Mouse (Mus musculus): Measurements from ENCODE around the gene Yeats2.

Gene Yeats2

DNA sequence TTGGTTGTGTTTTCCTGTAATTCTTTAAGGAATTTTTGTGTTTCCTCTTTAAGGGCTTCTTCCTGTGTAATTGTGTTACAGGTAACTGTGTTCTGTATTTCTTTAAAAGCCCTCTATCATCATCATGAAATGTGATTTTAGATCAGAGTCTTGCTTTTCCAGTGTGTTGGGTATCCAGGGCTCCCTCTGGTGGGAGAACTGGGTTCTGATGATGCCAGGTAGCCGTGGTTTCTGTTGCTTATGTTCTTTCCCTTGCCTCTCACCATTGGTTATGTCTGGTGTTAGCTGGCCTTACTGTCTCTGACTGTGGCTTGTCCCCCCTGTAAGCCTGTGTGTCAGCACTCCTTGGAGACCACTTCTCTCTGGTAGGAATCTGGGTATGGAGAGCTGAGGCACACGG lies 44.5 kb downstream of the Yeats2 start:
- intact Hi-C loops (cut with DNase I): loop anchor here (10.0 kb wide), 1 partner anchor 461 kb away; no protein-coding TSS in a partner anchor

DNA sequence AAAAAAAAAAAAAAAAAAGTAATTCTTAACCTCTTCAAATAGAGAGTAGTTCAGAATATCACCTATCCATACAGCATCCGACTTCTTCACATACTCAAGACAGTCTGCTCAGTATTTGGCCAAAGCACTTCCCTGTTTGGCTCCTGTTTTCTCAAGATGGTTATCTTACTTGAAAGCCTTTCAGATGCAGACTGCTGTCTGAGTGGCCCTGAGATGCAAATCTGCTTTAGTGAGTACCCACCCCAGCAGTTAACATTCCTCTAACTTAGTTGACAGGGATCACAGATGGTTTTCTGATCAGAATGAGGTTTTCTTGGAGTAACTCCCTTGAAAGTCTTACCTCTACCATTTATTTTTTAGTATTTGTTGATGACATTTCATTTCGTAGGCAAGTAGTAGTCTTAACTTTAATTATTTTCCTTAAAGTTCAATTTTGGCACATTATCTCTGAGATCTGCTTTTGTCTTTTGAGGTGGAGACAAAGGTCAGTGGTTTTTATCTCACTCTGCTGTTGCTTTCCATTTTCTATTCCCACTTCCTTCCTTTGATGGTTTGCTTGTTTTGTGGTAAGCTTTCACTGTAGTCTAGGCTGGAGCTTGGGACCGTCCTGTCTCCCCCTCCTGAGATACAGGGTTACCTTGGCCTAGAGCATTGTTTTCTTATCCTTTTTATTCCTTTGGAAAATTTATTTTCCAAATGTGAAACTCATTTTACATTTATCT lies 50.5 kb downstream of the Yeats2 start:
- intact Hi-C loops (cut with DNase I): no loop called here

DNA sequence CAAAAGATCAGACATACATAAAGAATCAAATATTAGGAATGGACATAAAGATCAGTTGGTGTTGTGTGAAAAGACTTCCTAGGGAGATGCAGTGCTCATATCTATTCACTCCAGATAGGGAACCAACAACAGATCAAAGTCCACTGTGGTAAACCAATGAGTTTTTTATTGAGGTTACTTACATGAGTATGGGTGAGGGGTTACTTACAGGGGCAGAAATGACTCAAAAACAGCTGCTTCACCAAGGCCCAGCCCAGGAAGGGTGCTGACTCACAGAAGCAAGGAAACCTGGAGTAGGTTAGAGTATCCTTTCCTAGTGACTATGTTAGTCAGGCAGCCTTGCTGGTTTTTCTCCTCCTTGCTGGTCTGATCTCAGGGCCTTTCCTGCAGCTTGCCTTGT lies 51.2 kb downstream of the Yeats2 start:
- intact Hi-C loops (cut with DNase I): no loop called here

DNA sequence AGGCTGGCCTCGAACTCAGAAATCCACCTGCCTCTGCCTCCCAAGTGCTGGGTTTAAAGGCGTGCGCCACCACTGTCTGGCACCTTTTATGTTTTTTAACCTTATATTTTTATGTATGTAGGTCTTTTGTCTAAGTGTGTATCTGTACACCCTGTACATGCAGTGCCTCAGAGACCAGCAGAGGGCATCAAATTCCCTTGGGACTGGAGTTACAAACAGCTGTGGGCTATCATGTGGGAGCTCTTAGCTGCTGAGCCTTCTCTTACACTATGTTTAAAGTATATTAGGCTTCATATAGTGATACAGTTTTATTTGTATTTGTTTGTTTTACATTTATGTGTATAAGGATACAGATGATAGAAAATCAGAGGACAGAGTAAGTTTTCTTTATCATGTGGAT lies 54.7 kb downstream of the Yeats2 start:
- intact Hi-C loops (cut with DNase I): no loop called here

DNA sequence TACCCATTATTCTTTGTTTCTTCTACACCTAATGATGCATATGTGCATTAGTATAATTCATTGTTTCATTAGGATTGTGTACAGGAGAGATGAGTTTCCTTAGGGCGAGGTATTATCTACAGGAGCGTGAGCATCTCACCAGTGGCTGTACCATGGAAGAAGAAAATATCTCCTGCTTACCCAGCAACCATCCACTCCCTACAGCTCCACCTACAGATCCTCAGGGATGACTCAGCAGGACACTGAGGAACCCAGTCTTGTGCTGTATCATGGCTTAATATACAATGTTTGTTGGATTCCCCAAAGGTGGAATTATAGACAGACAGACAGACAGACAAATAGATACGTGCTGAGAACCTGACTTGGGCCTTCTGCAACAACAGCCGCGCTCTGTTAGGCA lies 56.1 kb downstream of the Yeats2 start:
- intact Hi-C loops (cut with DNase I): no loop called here

DNA sequence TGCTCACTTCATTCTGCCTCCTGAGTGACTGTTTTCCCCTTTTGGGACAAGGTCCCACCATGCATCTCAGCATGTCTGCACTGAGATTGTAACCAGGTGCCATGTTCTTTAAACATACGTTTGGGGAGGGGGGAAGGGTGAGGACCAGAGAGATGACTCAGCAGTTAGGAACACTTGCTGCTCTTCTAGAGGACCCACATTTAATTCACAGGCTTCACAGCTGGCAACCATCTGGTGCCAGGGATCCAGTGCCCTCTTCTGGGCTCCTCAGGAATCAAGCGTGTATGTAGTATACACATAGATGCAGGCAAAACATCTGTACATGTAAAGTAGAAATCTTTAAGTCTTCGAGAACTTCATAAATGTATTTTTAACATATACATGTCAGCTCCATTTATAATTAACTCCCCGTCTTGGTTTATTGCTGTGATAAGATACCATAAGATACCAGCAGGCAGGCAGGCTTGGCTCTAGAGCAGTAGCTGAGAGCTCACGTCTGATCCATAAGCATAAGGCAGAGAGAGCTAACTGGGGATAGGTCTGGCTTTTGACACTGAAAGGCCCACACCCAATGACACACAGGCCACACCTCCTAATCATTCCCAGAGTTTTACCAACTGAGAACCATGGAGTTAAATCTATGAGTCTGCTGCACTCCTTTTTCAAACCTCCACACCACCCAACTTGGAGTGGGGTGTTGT lies 58.8 kb downstream of the Yeats2 start:
- intact Hi-C loops (cut with DNase I): no loop called here

DNA sequence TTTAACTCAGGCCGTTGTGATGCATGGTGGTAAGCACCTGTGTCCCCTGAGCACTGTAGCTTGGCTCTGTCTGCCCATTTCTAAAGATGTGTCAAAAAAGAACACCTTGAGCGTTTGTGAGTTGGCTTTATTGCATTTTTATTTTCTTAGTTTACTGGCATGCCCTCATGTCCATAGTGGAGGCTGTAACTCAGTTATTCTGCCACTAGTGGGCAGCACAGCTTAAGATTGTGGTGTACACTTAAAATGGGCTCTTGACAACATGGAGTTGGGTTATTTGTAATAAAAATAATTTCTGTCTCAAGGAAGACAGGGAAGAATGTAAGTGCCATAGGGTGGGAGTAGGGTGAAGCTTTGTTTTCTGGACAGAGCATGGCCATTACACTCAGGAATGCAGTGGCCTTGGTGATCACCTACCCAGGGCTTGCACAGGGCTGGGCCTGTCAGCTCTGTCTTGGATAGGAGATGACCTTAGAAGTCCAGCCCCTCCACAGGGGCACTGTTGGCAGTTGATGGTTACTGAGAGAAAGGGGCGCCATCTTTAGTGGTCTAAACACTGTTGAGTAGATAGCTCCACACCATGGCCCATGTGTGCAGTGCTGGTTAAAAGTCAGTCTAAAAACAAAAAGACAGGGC lies 72.8 kb downstream of the Yeats2 start:
- intact Hi-C loops (cut with DNase I): loop anchor here (2.0 kb wide), 1 partner anchor 89 kb away; the partner anchor contains the start of gene Parl

DNA sequence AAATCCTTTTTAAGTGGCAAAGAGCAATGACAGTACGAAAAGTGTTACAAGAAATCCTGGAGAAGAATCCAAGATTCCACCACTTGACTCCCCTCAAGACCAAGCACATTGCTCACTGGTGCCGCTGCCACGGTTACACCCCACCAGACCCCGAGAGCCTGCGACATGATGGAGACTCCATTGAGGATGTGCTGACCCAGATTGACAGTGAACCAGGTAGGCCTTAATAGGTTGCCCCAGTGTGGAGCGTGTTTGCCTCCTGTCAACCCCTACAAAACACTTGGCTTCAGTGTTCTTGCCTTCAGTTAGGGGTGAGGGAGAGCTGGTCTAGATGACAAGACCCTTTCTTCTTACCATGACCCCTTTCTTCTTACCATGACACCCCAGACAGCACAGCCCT lies 81.9 kb downstream of the Yeats2 start:
- intact Hi-C loops (cut with DNase I): no loop called here

DNA sequence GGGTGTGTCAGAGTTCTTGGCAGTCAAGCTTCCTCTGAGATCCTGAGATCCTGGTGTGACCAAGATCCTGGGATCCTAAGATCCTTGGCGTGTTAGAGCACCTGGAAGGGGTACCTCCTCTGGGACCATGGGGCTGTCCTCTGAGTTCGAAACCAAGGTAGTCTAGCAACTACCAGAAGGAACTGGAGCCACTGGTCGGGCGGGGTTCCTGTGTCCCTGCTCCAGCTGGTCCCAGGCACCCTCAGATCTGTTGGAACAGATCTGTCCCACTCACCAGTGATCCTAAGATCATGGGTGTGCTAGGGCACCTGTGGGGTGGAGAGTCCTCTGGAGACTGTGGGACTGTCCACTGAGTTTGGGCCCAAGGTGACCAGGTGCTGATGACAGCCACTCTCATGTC lies 85.8 kb downstream of the Yeats2 start:
- intact Hi-C loops (cut with DNase I): no loop called here

DNA sequence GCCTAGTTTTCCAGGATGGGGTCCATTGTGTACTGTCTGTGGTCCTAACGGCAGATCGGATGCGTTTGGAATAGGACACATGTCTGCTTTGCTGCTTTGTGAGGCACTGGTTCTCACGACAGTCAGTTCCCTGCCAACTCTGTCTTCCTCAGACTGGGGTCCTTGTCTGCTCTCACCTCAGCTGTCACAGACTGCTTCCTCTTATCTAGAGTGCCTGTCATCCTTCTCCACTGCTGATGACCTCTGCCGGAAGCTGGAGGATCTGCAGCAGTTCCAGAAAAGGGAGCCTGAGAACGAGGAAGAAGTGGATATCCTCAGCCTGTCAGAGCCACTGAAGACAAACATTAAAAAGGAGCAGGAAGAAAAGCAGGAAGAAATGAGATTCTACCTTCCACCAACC lies 86.6 kb downstream of the Yeats2 start:
- intact Hi-C loops (cut with DNase I): no loop called here

DNA sequence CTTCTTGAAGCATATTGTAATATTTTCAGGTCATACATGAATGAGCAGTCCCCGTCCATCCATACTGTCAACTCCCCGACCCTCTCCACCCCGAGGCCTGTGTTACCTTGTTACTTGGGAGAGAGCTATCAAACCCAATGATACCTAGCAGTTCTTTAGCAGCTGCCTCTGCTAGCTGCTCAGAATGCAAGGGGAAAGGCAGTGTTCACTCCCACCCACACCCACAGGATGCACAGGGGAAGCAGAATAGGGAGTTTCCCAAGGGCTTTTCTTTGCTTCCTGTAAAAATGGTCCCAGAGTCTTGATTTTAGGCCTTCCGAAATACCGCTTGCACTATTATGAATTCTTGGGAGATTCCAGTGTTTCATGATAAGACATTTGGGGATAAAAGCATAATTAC lies 87.3 kb downstream of the Yeats2 start:
- intact Hi-C loops (cut with DNase I): no loop called here

DNA sequence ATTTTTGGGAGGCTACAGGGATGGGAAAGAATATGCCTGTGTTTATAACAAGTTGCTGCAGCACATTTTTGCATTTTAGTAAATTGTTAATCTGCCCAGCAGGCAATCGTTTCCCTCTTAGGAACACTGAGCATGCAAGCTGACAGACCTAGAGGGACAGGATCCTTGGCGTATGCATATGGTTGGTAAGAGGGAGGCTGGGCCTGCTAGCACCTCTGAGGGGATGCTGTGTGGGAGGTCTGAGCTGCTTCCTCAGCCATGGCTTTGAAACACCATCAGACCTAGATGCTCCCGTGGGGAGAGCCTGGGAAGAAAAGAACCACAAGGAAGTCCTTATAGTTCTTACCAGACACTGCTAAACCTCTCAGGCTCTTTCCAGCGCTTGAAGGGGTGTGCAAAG lies 93.5 kb downstream of the Yeats2 start:
- intact Hi-C loops (cut with DNase I): loop anchor here (10.0 kb wide), 1 partner anchor 250 kb away; no protein-coding TSS in a partner anchor

DNA sequence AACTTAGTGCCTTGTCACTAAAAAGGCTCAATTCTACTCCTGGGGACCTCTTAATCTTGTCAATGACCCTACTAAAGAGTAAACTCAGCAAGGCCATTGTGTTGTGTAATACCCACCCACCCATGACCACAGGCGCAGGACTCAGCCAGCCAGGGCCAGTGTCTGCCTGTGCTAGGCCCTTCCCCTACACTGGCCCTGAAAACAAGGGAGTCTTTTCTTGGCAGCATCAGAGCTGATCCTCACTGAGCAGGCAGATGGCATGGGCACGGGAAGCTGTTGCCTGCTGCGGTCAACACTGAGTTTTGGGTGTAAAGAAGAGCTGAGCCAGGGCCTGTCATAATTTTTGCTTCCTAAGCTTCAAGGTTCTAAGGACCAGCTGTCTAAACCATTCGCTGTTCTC lies 96.6 kb downstream of the Yeats2 start:
- intact Hi-C loops (cut with DNase I): loop anchor here (10.0 kb wide), 1 partner anchor 247 kb away; no protein-coding TSS in a partner anchor

DNA sequence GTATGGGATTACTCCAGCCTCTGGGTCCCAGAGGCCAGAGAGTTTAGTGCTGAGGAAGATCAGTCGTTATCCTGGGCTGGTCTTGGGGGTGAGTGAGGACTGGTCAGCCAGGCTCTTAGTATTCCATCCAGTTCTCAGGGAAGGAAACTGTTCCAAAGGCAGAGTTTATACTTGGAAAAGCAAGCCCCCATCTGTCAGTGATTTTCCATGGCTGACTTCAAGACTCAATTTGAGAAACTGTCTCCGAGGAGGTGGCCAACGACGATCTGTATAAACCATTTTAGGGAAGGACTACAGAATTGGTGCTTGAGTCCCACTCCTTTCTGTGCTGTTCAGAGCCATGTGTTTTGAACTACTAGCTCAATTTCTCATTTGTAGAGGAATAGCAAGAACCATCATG lies 97.8 kb downstream of the Yeats2 start:
- intact Hi-C loops (cut with DNase I): loop anchor here (10.0 kb wide), 1 partner anchor 246 kb away; no protein-coding TSS in a partner anchor

DNA sequence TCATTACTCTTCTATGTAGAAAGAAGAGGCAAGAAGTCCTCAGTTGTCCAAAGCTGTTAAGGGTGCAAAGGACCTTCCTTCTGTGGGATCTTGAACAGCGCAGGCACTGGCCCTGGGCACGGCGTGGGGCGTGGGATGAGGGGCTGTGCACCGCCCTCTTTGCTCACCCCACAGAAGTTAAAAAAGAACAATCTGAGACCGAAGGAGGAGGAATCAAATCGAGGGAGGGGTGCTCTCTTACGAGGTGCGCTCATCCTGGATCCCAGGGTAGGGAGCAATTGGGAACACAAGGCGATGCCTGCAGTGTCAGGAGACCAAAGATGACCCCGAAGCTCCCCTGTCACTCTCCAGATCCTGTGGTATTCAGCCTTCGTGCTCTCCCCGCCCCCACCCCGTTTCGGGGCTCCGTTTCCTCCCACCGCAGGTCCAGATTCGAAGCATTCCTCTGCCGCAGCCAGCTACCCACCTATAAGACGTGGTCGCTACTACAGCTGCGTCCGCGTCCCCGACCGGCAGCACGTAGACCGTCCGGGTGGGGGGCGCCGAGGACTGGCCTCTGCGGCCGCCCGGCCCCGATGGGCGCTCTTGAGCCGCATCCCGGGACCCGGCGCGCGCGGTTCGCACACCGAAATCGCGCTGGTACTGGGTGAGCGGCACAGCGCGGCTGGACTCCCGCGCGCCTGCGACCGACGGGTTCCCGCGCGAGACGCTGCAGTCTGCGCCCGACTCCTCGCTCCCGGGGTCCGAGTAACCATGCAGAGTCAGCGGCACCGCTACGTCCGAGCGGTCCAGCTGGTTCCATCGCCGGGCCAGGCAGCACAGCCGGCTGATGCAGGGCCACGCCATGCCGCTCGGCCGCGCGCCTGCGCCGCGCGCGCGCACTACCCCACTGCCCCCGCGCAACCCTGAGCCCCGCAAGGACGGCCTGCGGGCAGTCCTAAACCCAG lies 99.9 kb downstream of the Yeats2 start, which contains the start of gene Map6d1:
TSS of gene Map6d1 (minus strand) at position 891 of the 947 bp plus-strand sequence.
- intact Hi-C loops (cut with DNase I): no loop called here

DNA sequence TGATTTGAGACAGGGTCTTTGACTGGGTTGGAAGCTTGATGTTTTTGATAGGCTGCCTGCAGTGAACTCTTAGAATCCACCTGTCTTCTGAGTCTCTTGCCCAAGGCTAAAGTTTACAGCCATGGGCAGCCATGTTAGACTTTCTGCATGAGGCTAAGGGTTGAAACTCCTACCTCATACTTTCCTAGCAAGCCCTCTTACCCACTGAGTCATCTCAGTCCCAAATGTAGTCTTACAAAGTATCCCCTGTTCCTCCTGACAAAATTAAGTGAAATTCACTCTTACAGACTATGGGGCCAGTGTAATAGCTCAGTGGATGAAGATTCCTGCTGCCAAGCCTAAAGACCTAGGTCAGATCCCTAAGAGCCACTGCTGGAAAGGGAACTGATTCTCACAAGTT lies 106.2 kb downstream of the Yeats2 start:
- intact Hi-C loops (cut with DNase I): no loop called here

DNA sequence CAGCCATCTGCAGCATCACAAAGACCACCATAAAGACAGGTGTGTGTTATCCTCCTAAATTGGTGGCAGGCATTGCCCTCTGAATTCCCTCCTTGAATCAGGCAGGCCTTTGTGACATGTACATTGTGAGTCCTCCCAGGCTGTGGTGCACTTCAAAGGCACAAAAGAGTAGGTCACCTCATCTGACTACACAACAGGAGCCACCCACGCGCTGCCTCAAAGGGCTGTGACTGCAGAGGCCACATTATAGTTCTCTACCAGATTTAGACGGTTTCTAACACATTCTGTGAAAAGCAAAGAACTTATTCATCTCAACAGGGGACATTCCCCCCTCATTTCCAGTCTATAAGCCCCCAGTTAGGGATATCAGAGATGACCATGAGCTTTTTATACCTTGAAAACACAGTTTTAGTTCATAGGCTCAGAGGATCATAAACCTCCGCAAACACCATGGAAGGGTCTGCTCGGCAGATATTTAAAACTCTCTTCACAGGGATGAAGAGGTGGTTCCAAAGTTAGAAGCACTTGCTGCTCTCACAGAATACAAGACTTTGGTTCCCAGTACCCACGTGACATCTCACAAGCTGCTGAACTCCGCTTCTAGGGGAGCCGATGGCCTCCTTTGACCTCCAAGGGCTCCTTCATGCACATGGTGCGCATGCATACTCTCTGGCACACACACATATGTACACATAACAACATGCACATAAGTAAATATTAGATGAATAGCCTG lies 107.7 kb downstream of the Yeats2 start:
- intact Hi-C loops (cut with DNase I): no loop called here

DNA sequence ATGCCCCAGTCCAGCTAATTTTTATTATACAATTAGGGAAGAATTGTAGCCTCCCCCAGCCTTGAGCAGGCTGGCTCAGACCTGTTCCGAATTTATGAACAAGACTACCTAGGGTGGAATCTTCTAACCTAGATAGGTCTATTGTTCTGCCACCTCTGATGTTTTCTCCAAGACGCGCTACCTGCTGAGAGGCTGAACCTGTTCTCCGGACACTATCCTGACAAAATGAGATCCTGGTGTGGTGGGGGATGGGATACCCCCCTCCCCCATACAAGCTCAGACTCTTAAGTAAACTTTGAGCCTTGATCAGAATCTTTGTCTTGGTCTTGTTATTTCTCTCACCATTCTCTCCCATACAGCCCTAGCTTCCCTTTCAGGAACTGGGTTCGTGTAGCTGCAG lies 117.1 kb downstream of the Yeats2 start:
- intact Hi-C loops (cut with DNase I): no loop called here

DNA sequence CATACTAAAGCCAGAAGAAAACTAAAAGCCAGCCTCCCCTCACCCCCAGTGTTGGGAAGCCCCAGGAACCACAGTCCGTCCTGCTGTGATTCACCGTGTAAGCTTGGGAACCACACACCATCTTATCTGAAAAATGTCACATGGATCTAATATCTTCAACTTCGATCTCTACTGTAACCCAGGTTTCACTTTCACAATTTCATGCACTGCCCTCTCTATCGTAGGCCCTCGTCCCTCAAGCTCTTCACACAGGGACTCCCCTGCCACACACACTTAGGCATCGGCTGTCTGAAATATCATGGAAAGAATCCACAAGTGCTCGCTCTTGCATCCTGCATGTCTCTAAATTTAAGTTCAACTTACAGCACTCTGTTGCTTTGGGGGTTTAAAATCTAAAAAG lies 124.2 kb downstream of the Yeats2 start:
- intact Hi-C loops (cut with DNase I): no loop called here

DNA sequence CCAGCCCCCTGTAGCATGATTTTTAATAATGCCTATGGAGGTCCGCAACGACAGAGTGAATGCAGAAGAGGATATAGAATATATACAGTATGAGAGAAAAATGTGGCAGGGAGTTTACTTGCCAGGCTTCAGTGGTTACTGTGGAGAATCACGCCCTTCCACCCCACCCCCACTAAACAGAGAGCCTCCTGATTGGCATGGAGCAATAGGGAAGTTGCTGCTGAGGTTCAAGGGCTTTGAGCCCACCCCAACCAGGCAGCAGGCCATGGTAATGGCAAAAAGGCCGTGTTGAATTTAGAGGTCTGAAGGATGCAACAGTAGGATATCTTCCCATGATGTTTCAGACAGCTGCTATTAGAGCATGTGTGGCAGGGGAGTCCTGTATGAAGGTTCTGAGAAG lies 130.5 kb downstream of the Yeats2 start:
- intact Hi-C loops (cut with DNase I): no loop called here

Measured in adrenal gland (tissue).